Mouse (Mus musculus) forebrain, embryonic 12.5 days (tissue): ENCODE data around the gene Slc25a42. TPM values are rescaled to one million over a fixed set of nuclear protein-coding genes. Genes with fewer than 3 reads are reported as not detected.
A peak's percentile ranks its signal among the peaks of the same experiment; 100 is the strongest.

Experiments used
- ATAC-seq: fragments of 200-750 bp; cut with Nextera tagmentation; 2 replicates; pipeline ENCODE4 v1.8.0; 2017; ENCODE audit warnings: moderate TSS enrichment; ENCODE audit not compliant: low FRiP score
- H3K27ac ChIP-seq: fragments of 300-500 bp; sonication (generic); 2 replicates; pipeline ENCODE4 v1.5.1; 2016; ENCODE audit warnings: mild to moderate bottlenecking
- H3K27me3 ChIP-seq: fragments of 300-500 bp; sonication (generic); 2 replicates; pipeline ENCODE4 v1.6.1; 2016; ENCODE audit warnings: mild to moderate bottlenecking
- H3K36me3 ChIP-seq: fragments of 300-500 bp; sonication (generic); replicated peaks from 2 replicates; pipeline ENCODE4 v1.6.1; 2016; ENCODE audit warnings: mild to moderate bottlenecking
- H3K4me1 ChIP-seq: fragments of 300-500 bp; sonication (generic); 2 replicates; pipeline ENCODE4 v1.6.1; 2016
- H3K4me2 ChIP-seq: fragments of 300-500 bp; sonication (generic); 2 replicates; pipeline ENCODE4 v1.6.1; 2016; ENCODE audit warnings: mild to moderate bottlenecking, moderate library complexity
- H3K4me3 ChIP-seq: fragments of 300-500 bp; sonication (generic); replicated peaks from 2 replicates; pipeline ENCODE4 v1.5.1; 2016; ENCODE audit warnings: mild to moderate bottlenecking
- H3K9ac ChIP-seq: fragments of 300-500 bp; sonication (generic); 2 replicates; pipeline ENCODE4 v1.6.1; 2016; ENCODE audit warnings: mild to moderate bottlenecking
- H3K9me3 ChIP-seq: fragments of 300-500 bp; sonication (generic); 2 replicates; pipeline ENCODE4 v1.6.1; 2016
- WGBS: fragments of 180-500 bp; shearing (Covaris S2); methylation state at CpG from one replicate; pipeline ENCODE4 v1.1.7; 2016; 5-methylcytosine and 5-hydroxymethylcytosine counted together
- polyA plus RNA-seq: library from polyadenylated mRNA; unstranded; fragments of >200 nt; fragmentation: Nextera tagmentation; extraction: Ambion mirVana; gene quantifications from 2 replicates; pipeline ENCODE4 v1.2.1, GENCODE M21; 2016

The Slc25a42 gene
- polyA plus RNA-seq, 1 experiment from 2014 or later: 3.6 TPM

- Histone ChIP-seq H3K27ac (no peak overlapping the region), H3K36me3 (no peaks in the 10 kb centered on the region), H3K9me3 (no peaks in the 10 kb centered on the region), H3K4me2 (peak overlapping the region; percentile 94), H3K27me3 (peaks cover 37% of the 10 kb centered on the region), H3K9ac (peak overlapping the region; percentile 30; the same call in 1 of the 2 replicates), H3K4me1 (peaks cover 6% of the 10 kb centered on the region), H3K4me3 (peak overlapping the region; percentile 57)
- WGBS: 58% methylated on average over 1 of the region's 1 CpGs
- ATAC-seq: no peak
These were observed 830 bp downstream of the Slc25a42 start for GRCm38 (mm10) chr8:70211275-70211674.

- H3K36me3 ChIP-seq: no peaks in the 10 kb centered on the region
- no peak overlapping the region for H3K4me2 ChIP-seq
- peaks cover 36% of the 10 kb centered on the region for H3K27me3 ChIP-seq
- 25% methylated on average over 8 of the region's 8 CpGs for WGBS
- no peak for ATAC-seq
- no peak overlapping the region for H3K9ac ChIP-seq
- H3K27ac ChIP-seq: no peak overlapping the region
- H3K9me3 ChIP-seq: no peaks in the 10 kb centered on the region
- H3K4me1 ChIP-seq: peaks cover 6% of the 10 kb centered on the region
- H3K4me3 ChIP-seq: no peak overlapping the region
These were observed 1.6 kb downstream of the Slc25a42 start for GRCm38 (mm10) chr8:70210538-70210937.

DNA sequence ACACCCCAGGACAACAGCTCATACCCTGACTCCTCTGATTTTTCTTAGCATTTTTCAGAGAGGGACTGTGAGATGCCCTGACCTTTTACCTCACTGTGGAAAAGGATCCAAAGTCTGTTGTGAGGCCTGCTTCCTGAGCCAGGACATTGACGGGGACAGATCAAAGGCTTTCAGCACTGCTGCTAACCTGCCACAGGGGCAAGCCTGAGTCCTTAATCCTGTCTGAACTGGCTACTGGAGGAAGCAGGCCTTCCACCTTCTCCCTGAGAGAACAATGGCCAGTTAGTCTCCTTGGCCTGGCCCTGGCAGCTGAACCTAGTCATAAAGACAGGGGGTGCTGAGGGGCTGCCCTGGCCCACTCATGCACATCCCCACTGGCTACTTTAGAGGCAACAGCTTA is 4.0 kb downstream of the Slc25a42 start:
- H3K27me3 ChIP-seq: peaks cover 25% of the 10 kb centered on the region
- no peak for ATAC-seq
- peaks cover 3% of the 10 kb centered on the region for H3K4me1 ChIP-seq
- H3K9ac ChIP-seq: no peak overlapping the region
- 37% methylated on average over 1 of the region's 1 CpGs for WGBS
- no peaks in the 10 kb centered on the region for H3K9me3 ChIP-seq
- H3K27ac ChIP-seq: no peak overlapping the region
- no peak overlapping the region for H3K4me3 ChIP-seq
- no peaks in the 10 kb centered on the region for H3K36me3 ChIP-seq
- H3K4me2 ChIP-seq: no peak overlapping the region

GRCm38 (mm10) chr8:70204757-70205156 is 7.3 kb downstream of the Slc25a42 start:
- H3K4me1 ChIP-seq: no peaks in the 10 kb centered on the region

GRCm38 (mm10) chr8:70203072-70203471 is 9.0 kb downstream of the Slc25a42 start:
- H3K4me3 ChIP-seq: no peak overlapping the region
- no peak overlapping the region for H3K9ac ChIP-seq
- ATAC-seq: no peak
- no peak overlapping the region for H3K27ac ChIP-seq
- 0 out of 2 replicates have a peak, but pooled peaks cover under 1% of the 10 kb centered on the region for H3K27me3 ChIP-seq
- WGBS: 62% methylated on average over 4 of the region's 4 CpGs
- H3K9me3 ChIP-seq: no peaks in the 10 kb centered on the region
- H3K36me3 ChIP-seq: no peaks in the 10 kb centered on the region
- H3K4me2 ChIP-seq: no peak overlapping the region
- peaks cover 5% of the 10 kb centered on the region; the same call in 1 of the 2 replicates for H3K4me1 ChIP-seq

More at GRCm38 (mm10) chr8:70204757-70205156, 7.3 kb downstream of the Slc25a42 start:
- WGBS: 76% methylated on average over 1 of the region's 1 CpGs
- Histone ChIP-seq H3K4me3 (no peak overlapping the region), H3K27ac (no peak overlapping the region), H3K9me3 (no peaks in the 10 kb centered on the region), H3K9ac (no peak overlapping the region), H3K4me2 (no peak overlapping the region), H3K27me3 (peaks cover 10% of the 10 kb centered on the region; the same call in 1 of the 2 replicates), H3K36me3 (no peaks in the 10 kb centered on the region)
- no peak for ATAC-seq

DNA sequence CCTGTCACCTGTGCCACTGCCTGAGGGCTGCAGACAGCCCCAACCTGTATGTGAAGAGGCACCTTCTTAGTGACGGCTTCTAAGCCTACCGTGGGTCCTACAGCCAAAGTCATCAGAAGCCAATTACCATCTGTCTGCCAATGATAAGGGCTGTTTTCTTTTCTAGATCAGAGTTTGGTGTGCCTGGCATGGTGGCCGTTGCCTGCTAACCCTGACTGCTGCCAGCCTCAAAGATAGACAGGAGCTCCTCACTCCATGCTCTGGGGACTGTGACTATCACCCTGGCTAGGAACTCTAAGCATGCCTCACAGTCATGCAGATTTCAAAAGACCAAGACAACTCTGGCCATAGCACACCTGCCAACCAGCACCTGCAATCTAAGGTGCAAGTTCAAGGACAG is 10.7 kb downstream of the Slc25a42 start:
- H3K4me3 ChIP-seq: no peak overlapping the region
- no peak overlapping the region for H3K27ac ChIP-seq
- no peaks in the 10 kb centered on the region for H3K27me3 ChIP-seq
- H3K9ac ChIP-seq: no peak overlapping the region
- no peaks in the 10 kb centered on the region for H3K9me3 ChIP-seq
- ATAC-seq: no peak
- no peak overlapping the region for H3K4me2 ChIP-seq
- no peaks in the 10 kb centered on the region for H3K36me3 ChIP-seq
- H3K4me1 ChIP-seq: peaks cover 6% of the 10 kb centered on the region; the same call in 1 of the 2 replicates
- 96% methylated on average over 3 of the region's 3 CpGs for WGBS

GRCm38 (mm10) chr8:70200098-70200681 is 11.9 kb downstream of the Slc25a42 start:
- H3K36me3 ChIP-seq: no peaks in the 10 kb centered on the region
- no peak overlapping the region for H3K4me3 ChIP-seq
- H3K9ac ChIP-seq: no peak overlapping the region
- H3K9me3 ChIP-seq: no peaks in the 10 kb centered on the region
- H3K27ac ChIP-seq: no peak overlapping the region
- H3K4me1 ChIP-seq: peaks cover 6% of the 10 kb centered on the region; the same call in 1 of the 2 replicates
- no peak; the same call in 1 of the 2 replicates for ATAC-seq
- no peaks in the 10 kb centered on the region for H3K27me3 ChIP-seq
- WGBS: 83% methylated on average over 5 of the region's 5 CpGs
- H3K4me2 ChIP-seq: no peak overlapping the region

DNA sequence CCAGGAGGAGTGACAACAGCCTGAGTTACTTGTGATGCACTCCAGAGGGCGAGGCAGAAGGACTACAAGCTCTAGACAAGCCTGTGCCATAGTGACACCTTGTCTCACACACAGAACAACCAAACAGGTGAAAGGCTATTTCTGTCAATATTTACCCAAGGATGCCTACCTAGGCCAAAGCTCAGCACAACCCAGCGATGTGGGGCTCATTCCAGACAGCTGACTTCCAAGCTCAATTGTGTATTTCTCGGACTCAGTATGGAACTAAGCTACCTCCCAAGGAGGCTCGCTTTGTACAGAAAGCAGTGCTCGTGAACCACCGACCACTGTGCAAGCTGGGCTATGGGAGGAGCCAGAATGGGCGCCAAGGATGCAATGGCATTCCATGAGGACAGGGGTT is 14.5 kb downstream of the Slc25a42 start:
- Histone ChIP-seq H3K27ac (no peak overlapping the region), H3K36me3 (no peaks in the 10 kb centered on the region), H3K27me3 (peaks cover 4% of the 10 kb centered on the region; the same call in 1 of the 2 replicates), H3K4me2 (no peak overlapping the region), H3K4me1 (peaks cover 6% of the 10 kb centered on the region; the same call in 1 of the 2 replicates), H3K4me3 (no peak overlapping the region), H3K9ac (no peak overlapping the region), H3K9me3 (no peaks in the 10 kb centered on the region)
- no peak for ATAC-seq
- 43% methylated on average over 7 of the region's 7 CpGs for WGBS

GRCm38 (mm10) chr8:70195762-70196161 is 16.3 kb downstream of the Slc25a42 start:
- Histone ChIP-seq H3K36me3 (no peaks in the 10 kb centered on the region), H3K27me3 (peaks cover 4% of the 10 kb centered on the region; the same call in 1 of the 2 replicates), H3K4me3 (no peak overlapping the region), H3K9ac (no peak overlapping the region), H3K9me3 (no peaks in the 10 kb centered on the region), H3K4me1 (peaks cover 6% of the 10 kb centered on the region; the same call in 1 of the 2 replicates), H3K27ac (no peak overlapping the region), H3K4me2 (no peak overlapping the region)
- ATAC-seq: no peak
- WGBS: 78% methylated on average over 2 of the region's 2 CpGs

GRCm38 (mm10) chr8:70194191-70194590 is 17.9 kb downstream of the Slc25a42 start:
- H3K27me3 ChIP-seq: peaks cover 4% of the 10 kb centered on the region; the same call in 1 of the 2 replicates
- H3K4me3 ChIP-seq: no peak overlapping the region
- H3K4me2 ChIP-seq: no peak overlapping the region
- H3K9me3 ChIP-seq: no peaks in the 10 kb centered on the region
- no peak for ATAC-seq
- WGBS: 95% methylated on average over 3 of the region's 3 CpGs
- H3K9ac ChIP-seq: no peak overlapping the region
- no peak overlapping the region for H3K27ac ChIP-seq
- no peaks in the 10 kb centered on the region for H3K36me3 ChIP-seq
- H3K4me1 ChIP-seq: peaks cover 6% of the 10 kb centered on the region; the same call in 1 of the 2 replicates

GRCm38 (mm10) chr8:70193238-70193637 is 18.9 kb downstream of the Slc25a42 start:
- H3K9me3 ChIP-seq: no peaks in the 10 kb centered on the region
- H3K27me3 ChIP-seq: peaks cover 4% of the 10 kb centered on the region; the same call in 1 of the 2 replicates
- 66% methylated on average over 5 of the region's 5 CpGs for WGBS
- peaks cover 3% of the 10 kb centered on the region; the same call in 1 of the 2 replicates for H3K4me1 ChIP-seq
- no peak overlapping the region for H3K27ac ChIP-seq
- H3K9ac ChIP-seq: no peak overlapping the region
- ATAC-seq: no peak
- no peak overlapping the region for H3K4me2 ChIP-seq
- H3K36me3 ChIP-seq: no peaks in the 10 kb centered on the region
- H3K4me3 ChIP-seq: no peak overlapping the region

GRCm38 (mm10) chr8:70188707-70189106 is 23.4 kb downstream of the Slc25a42 start:
- Histone ChIP-seq H3K4me2 (no peak overlapping the region), H3K9me3 (no peaks in the 10 kb centered on the region), H3K4me1 (no peaks in the 10 kb centered on the region), H3K27ac (no peak overlapping the region), H3K9ac (no peak overlapping the region), H3K36me3 (no peaks in the 10 kb centered on the region), H3K27me3 (no peaks in the 10 kb centered on the region), H3K4me3 (no peak overlapping the region)
- ATAC-seq: no peak
- 77% methylated on average over 7 of the region's 7 CpGs for WGBS

GRCm38 (mm10) chr8:70183194-70183593 is 28.9 kb downstream of the Slc25a42 start:
- no peak overlapping the region for H3K4me2 ChIP-seq
- peaks cover 39% of the 10 kb centered on the region for H3K36me3 ChIP-seq
- no peak overlapping the region for H3K9ac ChIP-seq
- ATAC-seq: no peak
- H3K4me3 ChIP-seq: no peak overlapping the region
- no peak overlapping the region for H3K27ac ChIP-seq
- no peaks in the 10 kb centered on the region for H3K27me3 ChIP-seq
- no peaks in the 10 kb centered on the region for H3K9me3 ChIP-seq
- H3K4me1 ChIP-seq: no peaks in the 10 kb centered on the region
- WGBS: 93% methylated on average over 4 of the region's 4 CpGs
